Mouse (Mus musculus): ENCODE results near the gene Elp1. TPM values are rescaled to one million over a fixed set of nuclear protein-coding genes. Genes with fewer than 3 reads are reported as not detected.

The Elp1 gene
- total RNA-seq (2021): 10 to 100 TPM; 15.8 to 23.0 TPM

DNA sequence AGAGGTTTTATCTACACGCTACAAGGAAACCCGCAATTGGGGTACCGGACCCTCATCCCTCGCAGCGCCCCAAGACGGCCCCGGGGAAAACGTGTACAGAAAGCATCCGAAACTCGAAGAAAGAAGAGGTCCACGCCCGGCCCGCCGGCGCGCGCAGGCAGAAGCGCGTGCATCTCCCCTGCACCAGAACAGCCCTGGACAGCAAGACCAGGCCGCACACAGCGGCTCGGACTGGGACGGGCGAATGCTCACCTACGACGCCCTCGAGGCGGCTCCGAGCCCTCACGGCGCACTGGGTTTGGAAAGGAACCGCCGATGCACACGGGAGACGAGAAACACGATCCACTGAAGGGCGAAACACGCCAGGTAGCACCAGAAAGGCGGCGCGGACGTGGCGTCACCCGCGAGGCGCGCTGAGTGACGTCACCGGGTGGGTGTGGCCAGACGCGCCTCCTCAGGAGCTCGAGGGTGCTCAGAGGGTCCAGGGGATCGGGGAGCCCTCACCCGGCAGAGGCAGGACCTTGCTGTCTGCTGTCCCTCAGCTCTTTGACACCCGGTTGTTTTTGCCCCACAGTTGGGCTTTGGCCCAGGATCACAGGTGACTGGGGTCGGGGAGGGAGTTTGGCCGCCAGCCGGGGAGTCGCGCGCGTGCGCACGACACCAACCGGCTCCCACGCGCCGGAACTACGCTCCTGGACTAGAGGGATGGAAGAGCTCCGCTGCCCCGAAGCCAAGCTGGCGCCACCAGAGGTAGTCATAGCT, at the start of gene Elp1, which contains the start of gene Fam206a:
Gene Elp1, minus strand, starts transcription at position 425 of the 762 bp plus-strand sequence.
Gene Fam206a, plus strand, starts transcription at position 439 of the 762 bp plus-strand sequence.
- intact Hi-C loops (cut with DNase I): no loop called here
- peak; percentile 84 for DNase-seq (ENCODE audit: low spot score)

DNA sequence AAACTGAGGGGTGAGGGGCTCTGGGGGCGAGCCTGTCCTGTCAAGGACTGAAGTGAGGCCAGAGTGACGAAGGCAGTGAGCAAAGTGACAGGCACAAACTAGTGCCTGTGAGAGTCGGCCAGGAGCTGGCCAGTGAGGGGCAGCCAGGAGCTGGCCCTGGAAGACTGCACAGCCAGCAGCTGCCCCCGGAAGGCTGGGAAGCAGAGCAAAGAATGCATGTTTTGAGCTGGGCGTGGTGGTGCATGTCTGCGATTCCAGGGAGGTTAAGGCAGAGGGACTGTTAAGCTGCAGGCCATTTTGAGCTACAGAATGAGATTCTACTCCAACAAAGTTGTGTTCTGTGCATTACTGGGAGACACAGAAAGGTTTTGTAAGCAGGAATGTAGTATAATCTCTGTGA, 48.6 kb upstream of the Elp1 start:
- DNase-seq (ENCODE audit: low spot score): no peak
- intact Hi-C loops (cut with DNase I): no loop called here

DNA sequence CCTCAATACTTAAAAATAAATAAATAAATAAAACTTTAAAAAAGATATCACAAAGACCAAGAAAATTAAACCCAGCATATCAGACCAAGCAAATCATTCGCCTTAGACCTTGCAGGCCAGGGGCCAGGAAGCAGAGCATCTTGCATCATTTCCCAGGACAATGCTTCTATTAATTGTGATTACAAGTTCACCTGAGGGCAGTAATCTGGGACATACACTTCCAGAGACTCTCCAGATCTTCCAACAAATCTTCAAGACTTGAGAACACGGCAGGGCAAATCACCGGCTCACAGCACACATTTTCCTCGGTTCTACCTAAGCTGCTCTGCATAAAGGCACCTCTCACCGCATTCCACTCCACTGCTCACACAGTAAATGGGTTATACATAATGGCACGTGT, 45.9 kb upstream of the Elp1 start:
- no peak for DNase-seq (ENCODE audit: low spot score)
- intact Hi-C loops (cut with DNase I): no loop called here

DNA sequence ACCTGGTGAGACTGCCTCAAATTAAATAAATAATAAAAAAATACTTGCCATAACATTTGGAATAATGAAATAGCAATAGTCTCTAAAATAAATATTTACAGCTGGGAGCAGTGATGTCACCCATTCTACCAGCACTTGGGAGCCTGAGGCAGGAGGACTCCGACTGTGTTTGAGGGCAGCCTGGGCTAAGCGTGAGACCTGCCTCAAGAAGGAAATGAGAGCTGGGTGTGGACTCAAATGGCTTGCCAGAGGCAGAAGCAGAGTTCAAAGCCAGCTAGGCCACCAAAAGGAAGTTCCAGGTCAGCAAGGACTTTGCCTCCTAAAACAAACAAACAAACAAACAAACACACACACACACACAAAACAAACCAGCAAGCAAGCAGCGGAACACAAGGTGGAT, 45.3 kb upstream of the Elp1 start:
- intact Hi-C loops (cut with DNase I): no loop called here
- no peak for DNase-seq (ENCODE audit: low spot score)

DNA sequence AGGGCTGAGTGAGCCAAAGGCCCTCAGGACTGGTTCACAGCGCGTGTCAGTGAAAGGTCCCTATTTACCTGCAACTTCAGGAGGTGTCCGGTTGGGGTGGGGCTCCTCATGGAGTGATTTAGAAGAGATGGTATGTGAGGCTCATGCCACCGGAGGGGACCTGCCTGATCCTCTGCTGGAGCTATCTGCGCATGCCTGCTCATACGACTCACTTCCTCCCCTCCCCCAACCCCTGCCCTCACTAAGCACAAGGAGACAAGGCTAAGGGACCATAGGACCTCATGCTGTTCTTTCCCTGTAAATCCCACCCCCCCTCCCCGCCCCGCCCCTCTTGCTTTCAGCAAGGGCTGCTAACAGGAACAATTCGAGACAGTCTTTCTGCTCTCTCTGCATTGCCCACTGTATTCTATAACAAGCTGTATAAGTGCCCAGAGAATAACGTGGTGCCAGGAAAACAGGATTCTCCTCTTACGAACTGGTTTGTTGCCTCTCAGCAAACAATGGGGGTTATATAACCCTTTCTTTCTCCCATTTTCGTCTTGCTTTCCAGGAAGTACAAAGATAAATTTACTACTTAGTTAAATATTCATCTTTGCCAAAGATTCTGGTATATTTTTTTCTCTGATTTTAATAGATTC, 43.9 kb upstream of the Elp1 start:
- intact Hi-C loops (cut with DNase I): no loop called here
- no peak for DNase-seq (ENCODE audit: low spot score)

DNA sequence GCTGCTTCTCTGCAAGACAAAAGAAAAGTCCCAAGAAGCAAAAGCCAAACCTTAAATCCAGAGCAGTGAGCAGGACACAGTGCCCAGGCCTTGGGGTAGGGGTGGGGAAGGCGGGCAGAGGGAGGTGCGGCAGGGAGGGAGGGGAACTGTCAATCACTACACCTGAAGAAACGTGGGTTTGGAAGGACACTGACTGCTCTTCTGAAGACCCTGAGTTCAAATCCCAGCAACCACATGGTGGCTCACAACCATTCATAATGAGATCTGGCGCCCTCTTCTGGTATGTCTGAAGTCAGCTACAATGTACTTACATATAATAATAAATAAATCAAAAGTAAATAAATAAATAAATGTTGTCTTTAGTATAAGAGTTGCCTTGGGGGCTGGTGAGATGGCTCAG, 42.8 kb upstream of the Elp1 start:
- intact Hi-C loops (cut with DNase I): no loop called here
- no peak for DNase-seq (ENCODE audit: low spot score)

DNA sequence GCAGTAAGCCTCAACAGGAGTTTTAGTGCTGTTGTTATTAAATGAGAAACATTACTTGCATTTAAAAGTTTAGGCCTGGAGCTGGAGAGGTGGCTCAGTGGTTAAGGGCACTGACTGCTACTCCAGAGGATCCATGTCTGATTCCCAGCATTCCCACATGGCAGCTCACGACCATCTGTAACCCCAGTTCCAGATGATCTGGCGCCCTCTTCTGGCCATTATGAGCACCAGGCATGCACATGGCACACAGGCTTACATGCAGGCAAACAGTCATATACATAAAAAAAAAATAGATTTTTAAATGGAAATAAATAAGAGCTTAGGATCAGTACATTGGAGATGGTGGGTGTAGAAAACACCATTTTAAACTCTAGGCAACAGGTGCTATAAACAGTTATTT, 41.8 kb upstream of the Elp1 start:
- no peak for DNase-seq (ENCODE audit: low spot score)
- intact Hi-C loops (cut with DNase I): no loop called here

DNA sequence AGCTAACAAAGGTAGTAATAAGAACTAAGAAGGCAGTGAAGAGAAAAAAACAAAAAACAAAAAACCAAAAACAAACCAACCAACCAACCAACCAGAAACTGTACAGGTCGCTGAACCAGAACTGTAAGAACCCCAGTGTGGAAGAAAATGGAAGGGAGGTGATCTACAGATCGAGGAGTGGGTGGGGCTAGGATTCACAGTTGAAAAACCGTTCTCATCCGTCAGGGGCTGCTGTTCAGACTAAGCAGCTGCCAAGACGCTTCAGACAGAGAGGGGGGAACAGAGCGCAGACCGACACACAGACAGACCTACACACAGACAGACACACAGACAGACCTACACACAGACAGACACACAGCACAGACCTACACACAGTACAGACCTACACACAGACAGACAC, 40.4 kb upstream of the Elp1 start:
- intact Hi-C loops (cut with DNase I): no loop called here
- no peak for DNase-seq (ENCODE audit: low spot score)

DNA sequence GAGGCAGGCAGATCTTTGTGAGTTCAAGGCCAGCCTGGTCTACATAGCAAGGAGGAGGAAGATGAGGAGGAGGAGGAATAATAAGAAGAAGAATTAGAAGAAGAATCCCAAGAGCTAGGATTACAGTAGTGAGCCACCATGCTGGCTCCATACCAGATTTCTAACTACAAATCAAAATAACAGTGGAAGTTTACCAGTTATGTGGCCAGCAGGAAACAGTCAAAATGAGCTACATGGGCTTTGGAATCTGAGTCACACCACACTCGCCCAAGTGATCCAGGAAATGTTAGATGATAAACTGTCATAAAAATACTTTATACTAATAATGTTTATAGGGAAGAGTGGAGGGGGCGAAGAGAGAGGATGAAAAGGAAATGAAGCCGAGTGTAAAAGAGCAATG, 38.2 kb upstream of the Elp1 start:
- no peak for DNase-seq (ENCODE audit: low spot score)
- intact Hi-C loops (cut with DNase I): no loop called here

DNA sequence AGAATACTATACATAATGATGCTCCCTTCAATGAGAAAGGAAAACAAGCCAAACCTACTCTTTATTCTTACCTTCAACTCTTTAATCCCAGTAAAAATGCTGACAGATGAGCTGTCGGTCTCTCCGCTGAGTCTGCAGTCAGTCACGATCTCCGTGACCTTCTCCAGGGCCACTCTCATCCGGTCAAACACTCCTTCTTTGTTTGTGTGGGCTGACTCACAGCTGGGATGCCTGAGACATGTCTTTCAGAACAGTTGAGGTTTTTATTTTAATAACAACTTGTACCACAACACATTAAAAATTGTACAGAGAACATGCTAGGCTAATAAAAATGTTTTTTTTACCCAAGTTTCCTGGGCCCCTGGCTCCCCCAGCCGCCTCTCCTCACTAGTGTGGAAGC, 35.5 kb upstream of the Elp1 start:
- intact Hi-C loops (cut with DNase I): no loop called here
- no peak for DNase-seq (ENCODE audit: low spot score)

DNA sequence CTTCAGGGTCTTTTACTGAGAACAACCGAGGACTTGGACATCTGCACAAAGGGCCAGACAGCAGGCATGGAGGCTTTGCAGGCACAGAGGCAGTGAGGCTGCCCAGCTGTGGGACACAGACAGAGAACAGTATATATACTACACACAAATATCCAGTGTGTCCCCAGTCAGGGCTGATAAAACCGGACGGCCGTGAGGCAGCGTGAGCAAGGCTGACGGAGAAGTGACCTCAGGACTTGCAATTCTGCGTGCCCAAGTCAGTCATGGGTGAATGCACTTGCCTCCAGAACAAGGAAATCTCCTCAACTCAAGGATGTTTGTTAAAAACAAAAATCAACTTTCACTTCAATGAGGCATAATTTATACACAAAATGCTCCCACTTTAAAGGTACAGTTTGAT, 29.9 kb upstream of the Elp1 start:
- intact Hi-C loops (cut with DNase I): no loop called here
- no peak for DNase-seq (ENCODE audit: low spot score)

DNA sequence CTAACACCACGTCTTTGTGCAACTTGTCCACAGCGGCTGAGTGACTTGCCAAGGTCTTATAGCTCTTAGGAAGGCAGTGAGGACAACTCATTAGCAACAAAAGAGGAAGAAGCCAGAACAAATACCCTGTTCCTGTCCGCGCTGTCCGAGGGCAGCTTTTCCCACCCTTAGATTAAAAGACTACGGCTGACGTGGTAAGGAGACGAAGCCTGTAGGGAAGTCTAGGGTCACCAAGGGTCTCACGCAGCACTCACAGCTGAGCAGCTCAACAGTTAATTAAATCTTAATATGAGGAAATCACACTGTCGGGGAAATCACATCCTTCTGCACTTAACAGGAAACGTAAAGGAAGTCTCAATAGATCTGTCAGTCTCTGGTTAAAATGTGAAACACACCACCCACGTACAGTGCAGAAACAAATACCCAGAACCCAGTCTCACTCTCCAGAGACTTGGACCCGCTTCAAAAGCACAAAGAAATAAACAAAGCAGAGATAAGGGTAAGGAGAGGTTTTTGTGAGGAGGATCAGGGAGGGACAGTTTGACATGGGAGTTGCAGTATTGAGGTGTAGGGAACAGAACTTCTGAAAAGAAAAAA, 29.0 kb upstream of the Elp1 start:
- intact Hi-C loops (cut with DNase I): no loop called here
- DNase-seq (ENCODE audit: low spot score): no peak

DNA sequence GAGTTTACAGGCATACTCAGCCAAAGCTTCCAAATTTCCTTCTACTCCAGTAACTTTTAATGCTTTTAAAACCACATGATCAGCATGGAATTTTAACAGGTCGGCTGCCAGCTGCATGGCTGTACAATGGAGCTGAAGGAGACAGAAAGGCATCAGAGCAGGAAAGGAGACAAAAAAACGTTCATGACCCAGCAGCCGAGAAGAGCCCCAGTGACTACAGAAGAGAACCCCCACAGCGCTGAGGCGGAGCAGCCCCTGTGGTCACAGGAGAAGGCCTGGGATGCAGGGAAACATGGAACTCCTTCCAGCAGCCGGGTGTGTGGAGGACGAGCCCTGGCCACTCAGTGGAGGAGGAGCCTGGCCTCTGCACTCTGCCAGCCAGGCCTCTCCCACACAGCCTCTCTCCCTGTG, 27.4 kb upstream of the Elp1 start:
- intact Hi-C loops (cut with DNase I): no loop called here
- peak; percentile 34 for DNase-seq (ENCODE audit: low spot score)

DNA sequence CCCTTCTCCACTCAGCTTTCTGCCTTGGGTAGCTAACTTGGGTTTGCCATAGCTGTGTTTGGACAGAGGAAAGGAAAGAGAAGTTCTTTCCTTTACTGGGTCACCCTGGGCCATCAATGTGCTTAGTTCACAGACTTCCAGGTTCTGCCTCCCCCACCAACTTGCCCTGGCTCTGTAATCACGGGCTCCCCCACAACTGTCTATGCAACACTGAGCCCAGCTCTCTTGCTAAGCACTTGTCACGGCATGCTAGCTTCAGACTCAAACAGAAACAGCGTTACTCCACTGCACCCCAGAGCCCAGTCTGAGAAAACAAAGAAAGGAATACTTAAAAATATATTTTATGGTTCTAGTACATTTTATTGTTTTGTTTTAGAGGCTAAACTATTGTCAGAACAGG, 26.8 kb upstream of the Elp1 start:
- DNase-seq (ENCODE audit: low spot score): no peak
- intact Hi-C loops (cut with DNase I): no loop called here

DNA sequence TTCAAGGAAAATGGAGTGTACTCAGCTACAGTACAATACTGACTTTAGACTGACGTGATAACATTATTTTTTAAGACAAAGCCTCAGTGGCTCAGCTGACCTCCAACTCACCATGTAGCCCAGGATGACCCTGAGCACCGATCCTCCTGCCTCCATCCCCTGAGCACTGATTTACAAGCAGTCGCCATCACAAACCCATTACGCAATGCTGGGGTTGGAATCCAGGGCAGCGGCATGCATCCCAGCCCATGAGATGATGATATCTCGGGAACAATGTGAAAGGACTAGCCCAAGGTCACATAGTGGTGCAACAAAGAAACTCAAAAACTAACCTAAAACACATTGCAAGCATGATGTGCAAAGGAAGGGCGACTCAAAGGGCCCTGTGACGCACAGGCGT, 22.1 kb upstream of the Elp1 start:
- no peak for DNase-seq (ENCODE audit: low spot score)
- intact Hi-C loops (cut with DNase I): no loop called here

DNA sequence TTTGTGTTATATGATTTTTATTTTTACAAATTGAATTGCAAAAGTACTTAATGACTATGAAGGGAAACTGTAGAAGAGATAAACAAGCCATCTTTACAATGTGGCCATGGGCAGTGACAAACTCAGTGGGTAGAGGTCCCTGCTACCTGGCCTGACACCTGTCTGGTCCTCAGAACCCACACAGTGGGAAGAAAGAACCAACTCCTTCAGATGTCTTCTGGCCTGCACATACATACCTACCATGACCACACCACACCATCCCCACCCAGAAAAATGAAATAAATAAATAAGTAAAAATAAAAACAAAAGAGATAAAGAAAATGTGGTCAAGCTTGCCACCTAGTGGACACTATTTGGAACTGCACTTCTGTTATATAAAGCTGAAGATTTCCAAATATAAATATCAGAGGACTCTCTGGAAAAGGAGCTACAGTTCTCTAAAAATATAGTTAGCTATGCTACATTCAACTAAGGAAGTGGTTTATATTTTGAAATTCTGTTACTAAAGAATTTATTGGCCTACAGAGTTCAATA, 18.0 kb upstream of the Elp1 start:
- no peak for DNase-seq (ENCODE audit: low spot score)
- intact Hi-C loops (cut with DNase I): no loop called here

DNA sequence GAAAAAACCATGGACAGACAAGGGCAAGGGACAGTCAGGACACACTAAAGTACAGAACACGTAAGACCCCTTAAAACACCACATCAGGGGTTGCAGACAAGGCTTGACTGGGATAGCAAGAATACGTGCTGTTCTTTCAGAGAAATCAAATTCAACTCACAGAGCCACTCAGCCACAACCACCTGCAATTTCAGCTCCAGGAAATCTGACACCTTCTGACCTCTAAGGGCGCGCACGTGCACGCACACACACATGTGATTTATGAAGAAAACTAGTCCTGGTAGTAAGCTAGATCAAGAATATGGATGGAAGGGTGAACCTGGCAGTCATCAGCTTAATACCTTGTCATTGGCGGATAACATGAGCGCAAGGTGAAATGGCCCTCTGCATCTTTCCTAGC, 13.0 kb upstream of the Elp1 start:
- DNase-seq (ENCODE audit: low spot score): no peak
- intact Hi-C loops (cut with DNase I): no loop called here

DNA sequence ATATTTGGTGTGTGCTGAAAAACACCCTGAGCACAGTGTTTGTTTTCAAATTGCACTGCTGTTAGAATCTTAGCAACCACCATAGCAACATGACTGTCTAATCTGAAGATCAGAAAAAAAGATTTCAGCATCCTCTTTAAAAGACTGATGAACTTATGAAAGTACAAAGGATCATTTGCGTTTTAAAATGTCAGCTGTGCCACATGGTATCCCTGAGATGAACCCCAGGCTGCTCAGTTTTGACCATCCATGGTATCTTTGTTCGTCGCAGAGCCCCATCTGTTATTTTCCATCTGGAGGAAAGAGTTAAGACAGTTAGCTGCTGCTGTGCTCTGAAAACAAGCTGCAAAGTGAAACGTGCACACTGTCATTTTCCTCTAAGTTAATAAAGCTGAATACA, 10.0 kb upstream of the Elp1 start:
- no peak for DNase-seq (ENCODE audit: low spot score)
- intact Hi-C loops (cut with DNase I): no loop called here

DNA sequence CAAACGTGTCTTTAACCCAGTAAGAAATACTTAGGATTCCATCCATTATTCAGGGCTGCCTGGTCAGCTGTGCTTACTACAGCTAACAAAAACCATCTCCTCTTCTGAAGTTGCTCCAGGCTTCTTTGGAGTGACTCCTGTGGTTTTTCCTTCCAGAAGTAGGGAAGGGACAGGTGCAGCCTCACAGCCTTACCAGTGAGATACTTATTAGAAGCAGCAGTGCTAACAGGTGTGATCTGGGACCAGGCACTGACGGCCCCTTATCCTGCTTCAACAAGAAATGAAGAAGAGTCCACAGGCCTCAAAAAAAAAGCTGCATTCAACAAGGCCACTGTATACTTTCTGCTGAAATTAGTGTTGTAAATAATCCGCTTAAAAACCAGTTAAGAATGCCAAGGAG, 9.5 kb upstream of the Elp1 start:
- intact Hi-C loops (cut with DNase I): no loop called here
- DNase-seq (ENCODE audit: low spot score): no peak

DNA sequence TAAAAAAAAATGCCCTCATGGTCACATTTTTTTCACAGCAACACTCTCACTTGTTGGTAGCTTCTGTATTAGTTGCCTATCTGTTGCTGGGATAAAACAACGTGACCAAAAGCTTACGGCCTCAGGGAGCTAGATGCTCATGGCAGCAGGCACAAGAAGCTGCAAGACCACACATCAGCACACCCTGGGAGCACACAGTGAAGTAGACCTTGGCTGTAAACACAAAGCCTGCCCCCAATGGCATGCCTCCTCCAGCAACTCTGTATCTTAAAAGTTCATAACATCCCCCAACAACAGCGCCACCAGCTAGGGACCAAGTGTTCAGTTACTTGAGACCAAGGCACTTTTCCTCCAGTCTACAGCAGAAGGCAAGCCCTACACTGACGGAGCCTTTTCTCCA, 6.9 kb upstream of the Elp1 start:
- DNase-seq (ENCODE audit: low spot score): no peak
- intact Hi-C loops (cut with DNase I): no loop called here

DNA sequence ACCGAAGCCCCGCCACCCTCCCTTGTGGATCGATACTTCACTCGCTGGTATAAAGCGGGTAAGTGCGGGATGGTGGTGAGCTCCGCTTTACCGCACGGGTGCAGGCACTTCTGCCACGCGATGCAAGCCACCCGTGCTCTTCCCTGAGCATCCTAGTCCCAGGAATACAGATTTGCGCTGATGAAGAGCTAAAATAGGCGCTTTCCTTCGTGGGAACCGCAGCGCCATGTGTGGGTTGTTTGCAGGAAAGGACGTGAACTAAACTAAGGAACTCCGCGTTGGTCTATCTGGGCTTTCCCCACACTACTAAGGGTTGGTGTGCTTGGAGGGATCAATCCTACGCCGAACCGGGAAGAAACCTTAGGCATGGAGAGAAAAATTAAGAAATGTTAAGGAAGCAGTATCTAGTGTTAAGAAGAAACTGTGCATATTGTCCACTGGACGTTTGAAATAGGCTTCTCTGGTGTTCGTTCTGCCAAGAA, 579 bp upstream of the Elp1 start:
- intact Hi-C loops (cut with DNase I): no loop called here
- no peak for DNase-seq (ENCODE audit: low spot score)

Data from heart, postnatal 25 days (tissue).